Mouse (Mus musculus) liver, embryonic 14.5 days (tissue): ENCODE data around the gene Pbx4. TPM values are rescaled to one million over a fixed set of nuclear protein-coding genes. Genes with fewer than 3 reads are reported as not detected.

Experiments
- ATAC-seq: fragments of 200-750 bp; cut with Nextera tagmentation; 2 replicates; pipeline ENCODE4 v1.8.0; 2017; ENCODE audit warnings: moderate number of reproducible peaks, mild to moderate bottlenecking, moderate library complexity; ENCODE audit not compliant: insufficient read depth
- DNase-seq, 3 experiments: peaks; one replicate each; pipeline ENCODE4 v3.0.0-alpha.2; 2012 to 2013; ENCODE audit warnings: low read depth in 3 of 3, low spot score in 3 of 3
- H3K27ac ChIP-seq: fragments of 300-500 bp; sonication (generic); 2 replicates; pipeline ENCODE4 v1.5.1; 2014; ENCODE audit warnings: moderate library complexity, mild to moderate bottlenecking, control low read depth, inconsistent platforms
- H3K27me3 ChIP-seq: fragments of 300-500 bp; sonication (generic); 2 replicates; pipeline ENCODE4 v1.6.1; 2014; ENCODE audit warnings: mild to moderate bottlenecking, low read length, moderate library complexity; ENCODE audit not compliant: control insufficient read depth, insufficient read depth
- H3K36me3 ChIP-seq: fragments of 300-500 bp; sonication (generic); replicated peaks from 2 replicates; pipeline ENCODE4 v1.6.1; 2014; ENCODE audit warnings: low read depth; ENCODE audit not compliant: control insufficient read depth, insufficient read depth
- H3K4me1 ChIP-seq, 2 experiments: fragments of 200-500 bp in 1 of 2; fragments of 300-500 bp in 1 of 2; sonication (generic) in 1 of 2; replicated peaks; 2 replicates each; pipeline ENCODE4 v1.6.1; 2012 to 2014; ENCODE audit warnings: antibody characterized with exemption in 1 of 2, inconsistent platforms in 1 of 2, low read length in 1 of 2; ENCODE audit not compliant: control insufficient read depth in 2 of 2, insufficient read depth in 2 of 2
- H3K4me2 ChIP-seq: fragments of 300-500 bp; sonication (generic); 2 replicates; pipeline ENCODE4 v1.6.1; 2014; ENCODE audit warnings: low read depth, mild to moderate bottlenecking, control low read depth, moderate library complexity
- H3K4me3 ChIP-seq, 2 experiments: fragments of 200-500 bp in 1 of 2; fragments of 300-500 bp in 1 of 2; sonication (generic) in 1 of 2; 2 replicates each; pipeline ENCODE4 v1.5.1; 2012 to 2014; ENCODE audit warnings: low read depth in 2 of 2, low read length in 2 of 2, mild to moderate bottlenecking in 2 of 2, control low read depth in 1 of 2, inconsistent platforms in 1 of 2, moderate library complexity in 1 of 2; ENCODE audit not compliant: insufficient read depth in 1 of 2
- H3K9ac ChIP-seq: fragments of 300-500 bp; sonication (generic); replicated peaks from 2 replicates; pipeline ENCODE4 v1.6.1; 2014; ENCODE audit warnings: mild to moderate bottlenecking, control low read depth, moderate library complexity
- H3K9me3 ChIP-seq: fragments of 300-500 bp; sonication (generic); 2 replicates; pipeline ENCODE4 v1.6.1; 2016; ENCODE audit warnings: low read length, mixed read lengths; ENCODE audit not compliant: control insufficient read depth
- CTCF ChIP-seq: IDR thresholded peaks from 2 replicates; pipeline ENCODE4 v1.5.1; 2016; ENCODE audit warnings: antibody characterized with exemption, low read depth, control low read depth
- EP300 ChIP-seq: IDR thresholded peaks from 2 replicates; pipeline ENCODE4 v1.6.1; 2016; ENCODE audit warnings: antibody characterized with exemption, low read depth
- WGBS: fragments of 180-500 bp; shearing (Covaris S2); extraction: QIAGEN DNeasy Blood & Tissue Kit; methylation state at CpG from one replicate; pipeline ENCODE4 v1.1.7; 2014; ENCODE audit not compliant: insufficient replicate concordance; 5-methylcytosine and 5-hydroxymethylcytosine counted together
- polyA plus RNA-seq, 2 experiments: library from polyadenylated mRNA; depleted of rRNA in 1 of 2; stranded (reverse) in 1 of 2; unstranded in 1 of 2; fragments of >200 nt; fragmentation: Nextera tagmentation in 1 of 2; extraction: Ambion mirVana in 1 of 2; gene quantifications; 2 replicates each; pipeline versions ENCODE4 v1.2.1 to v1.2.3; 2012 to 2014

Gene Pbx4
- polyA plus RNA-seq, 2 experiments: 1.7 to 2.5 TPM

DNA sequence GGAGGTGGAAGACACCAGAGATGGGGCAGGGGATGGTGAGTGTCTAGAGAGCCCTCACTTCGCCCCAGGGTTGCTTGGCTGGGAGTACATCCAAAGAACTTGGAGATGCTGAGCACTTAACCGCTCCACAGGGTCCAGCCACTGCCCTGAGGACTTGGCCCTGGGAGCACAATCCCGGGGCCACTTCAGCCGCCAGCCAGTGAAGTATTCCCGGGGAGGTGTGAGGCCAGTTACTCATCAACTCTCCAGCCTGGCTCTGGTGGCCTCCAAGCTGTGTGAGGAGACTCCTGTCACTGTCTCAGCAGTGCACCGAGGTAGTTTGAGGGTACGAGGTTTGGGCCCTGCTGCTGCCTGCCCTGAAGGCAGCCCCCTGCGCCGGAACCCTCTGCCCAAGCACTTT lies 11.8 kb upstream of the Pbx4 start:
- DNase-seq (no peak), ATAC-seq (no peak)
- no peaks in the 10 kb centered on the region for H3K9me3 ChIP-seq
- no peak overlapping the region for H3K27ac ChIP-seq
- 58% methylated on average over 9 of the region's 9 CpGs for WGBS
- no peaks in the 10 kb centered on the region for H3K27me3 ChIP-seq
- H3K4me1 ChIP-seq: no peaks in the 10 kb centered on the region; a peak in 1 of 4 replicates
- no peaks in the 10 kb centered on the region for H3K36me3 ChIP-seq
- no peak overlapping the region for H3K9ac ChIP-seq
- H3K4me3 ChIP-seq: no peak overlapping the region
- TF ChIP-seq EP300: no peak
- H3K4me2 ChIP-seq: no peak overlapping the region

DNA sequence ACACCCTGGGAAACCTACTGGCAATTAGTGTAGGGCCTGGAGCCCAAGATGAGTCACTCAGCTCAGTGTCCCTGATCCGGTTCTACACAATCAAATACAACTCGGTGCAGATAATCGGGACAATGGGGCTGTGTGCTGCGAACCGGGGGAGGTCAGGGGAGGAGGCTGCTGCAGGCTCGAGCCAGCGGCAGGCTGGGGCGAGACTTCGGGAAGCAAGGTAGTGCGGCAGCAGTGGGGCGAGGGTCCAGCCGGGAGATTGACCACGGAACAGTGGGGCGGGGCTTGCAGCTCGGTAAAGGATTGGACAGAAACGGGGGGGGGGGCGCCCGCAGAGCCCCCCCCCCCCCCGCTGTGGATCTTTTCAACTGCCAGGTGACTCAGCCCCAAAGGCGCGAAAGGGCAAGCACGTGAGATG lies 10.3 kb upstream of the Pbx4 start:
- Histone ChIP-seq H3K27ac (no peak overlapping the region), H3K9ac (peak overlapping the region; percentile 40), H3K4me3 (peak overlapping the region; percentile 1 to 52; a peak in 3 of 4 replicates), H3K4me1 (no peaks in the 10 kb centered on the region; a peak in 1 of 4 replicates), H3K36me3 (no peaks in the 10 kb centered on the region), H3K4me2 (peak overlapping the region; percentile 76), H3K9me3 (no peaks in the 10 kb centered on the region), H3K27me3 (no peaks in the 10 kb centered on the region)
- WGBS: 1% methylated on average over 19 of the region's 22 CpGs
- no peak for DNase-seq
- peak; percentile 40 for ATAC-seq
- TF ChIP-seq CTCF (no peak), EP300 (no peak)

DNA sequence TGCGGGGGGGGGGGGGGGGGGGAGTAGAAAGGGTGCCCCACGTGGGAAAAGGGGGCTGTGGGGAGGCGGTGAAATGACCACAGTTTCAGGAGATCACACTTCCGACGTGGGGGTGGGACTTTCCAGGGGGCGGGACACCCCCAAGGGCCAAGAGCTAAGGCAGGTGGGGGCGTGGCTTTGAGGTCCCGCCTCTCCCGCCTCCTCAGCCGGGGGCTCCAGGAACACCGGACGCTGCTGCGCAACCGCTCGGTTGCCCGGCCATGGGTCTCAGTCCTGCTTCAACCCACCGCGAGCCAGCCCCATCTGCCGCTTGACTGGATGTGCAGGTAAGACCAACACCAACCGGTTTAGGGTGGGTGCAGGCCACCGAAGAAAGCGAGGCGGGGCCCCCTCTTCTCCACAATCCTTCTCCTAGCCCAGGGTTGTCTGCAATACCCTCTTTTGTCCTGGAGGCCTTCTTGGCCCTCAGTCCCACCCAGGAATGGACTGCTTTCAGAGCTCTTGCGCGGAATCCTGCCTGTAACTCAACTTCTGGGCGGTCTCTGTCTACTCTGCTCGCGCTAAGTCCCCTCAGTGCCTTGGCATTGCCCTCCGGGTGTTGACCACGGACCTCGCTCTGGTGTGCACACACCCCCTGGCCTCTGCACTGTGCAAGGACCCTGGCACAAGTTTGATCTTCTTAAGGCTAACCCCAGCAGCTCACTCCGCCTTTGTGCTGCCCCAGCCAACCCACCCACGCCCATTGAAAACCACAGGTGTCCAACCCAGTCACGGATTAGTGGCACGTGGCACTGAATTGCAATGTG lies 9.7 kb upstream of the Pbx4 start, which contains the start of gene Lpar2:
Gene Lpar2, plus strand, starts transcription at position 44 of the 806 bp plus-strand sequence.
- Histone ChIP-seq H3K27me3 (no peaks in the 10 kb centered on the region), H3K9me3 (no peaks in the 10 kb centered on the region), H3K4me1 (no peaks in the 10 kb centered on the region; a peak in 1 of 4 replicates), H3K4me2 (peak within 1 kb of the TSS; percentile 76), H3K9ac (peak within 1 kb of the TSS; percentile 40), H3K36me3 (no peaks in the 10 kb centered on the region), H3K27ac (no peak within 1 kb of the TSS), H3K4me3 (peak within 1 kb of the TSS; percentile 44 to 52)
- peak; percentile 55 for ATAC-seq
- no peak for TF ChIP-seq EP300
- no peak; the same call in 1 of the 2 replicates for TF ChIP-seq CTCF
- DNase-seq: peak in 2 of 3 experiments; percentile 29 to 40
- 3% methylated on average over 32 of the region's 35 CpGs for WGBS

DNA sequence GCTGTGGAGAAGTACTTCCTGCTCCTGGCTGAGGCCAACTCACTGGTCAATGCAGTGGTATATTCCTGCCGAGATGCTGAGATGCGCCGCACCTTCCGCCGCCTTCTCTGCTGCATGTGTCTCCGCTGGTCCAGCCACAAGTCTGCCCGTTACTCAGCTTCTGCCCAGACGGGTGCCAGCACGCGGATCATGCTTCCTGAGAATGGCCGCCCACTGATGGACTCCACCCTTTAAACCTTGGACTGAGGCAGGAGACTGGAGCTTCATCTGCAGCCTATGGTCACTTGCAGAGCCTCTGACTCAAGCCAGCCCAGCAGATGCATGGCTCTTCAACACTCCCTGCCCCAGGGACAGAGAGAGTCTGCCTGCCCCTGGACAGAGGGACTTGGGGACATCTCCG lies 5.9 kb upstream of the Pbx4 start:
- Histone ChIP-seq H3K9me3 (no peaks in the 10 kb centered on the region), H3K27ac (no peak overlapping the region), H3K9ac (no peak overlapping the region), H3K4me3 (no peak overlapping the region), H3K27me3 (no peaks in the 10 kb centered on the region), H3K4me2 (no peak overlapping the region), H3K36me3 (no peaks in the 10 kb centered on the region), H3K4me1 (no peaks in the 10 kb centered on the region; a peak in 1 of 4 replicates)
- WGBS: 71% methylated on average over 12 of the region's 12 CpGs
- DNase-seq: no peak
- TF ChIP-seq EP300: no peak
- no peak for TF ChIP-seq CTCF
- ATAC-seq: no peak

DNA sequence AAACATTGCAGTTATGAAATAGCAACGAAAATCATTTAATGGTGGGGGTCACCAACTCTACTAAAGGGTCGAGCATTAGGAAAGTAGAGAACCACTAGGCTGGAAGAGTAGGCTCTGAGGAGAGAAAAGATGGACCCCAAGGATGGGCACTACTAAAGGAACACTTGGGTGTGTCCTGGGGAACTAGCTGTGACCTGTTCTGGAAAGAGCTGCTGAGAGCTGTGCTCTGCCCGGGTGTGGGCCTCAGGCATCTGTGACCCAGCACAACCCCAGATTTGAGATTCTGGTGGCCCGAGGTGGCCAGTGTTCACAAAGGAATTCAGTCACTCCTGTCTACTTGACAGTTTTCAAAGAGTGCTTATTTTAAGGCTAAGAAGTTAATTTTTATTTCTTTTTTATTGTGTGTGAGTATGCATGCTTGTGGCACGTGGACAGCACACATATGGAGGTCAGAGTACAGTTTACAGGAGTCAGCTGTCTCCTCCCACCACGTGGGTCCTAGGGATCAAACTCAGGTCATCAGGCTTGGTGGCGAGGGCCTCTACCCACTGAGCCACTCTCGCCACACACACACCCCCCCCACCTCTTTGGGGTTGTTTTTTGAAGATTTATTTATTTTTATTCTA lies 4.9 kb downstream of the Pbx4 start:
- Histone ChIP-seq H3K36me3 (no peaks in the 10 kb centered on the region), H3K9me3 (no peaks in the 10 kb centered on the region), H3K4me1 (peaks cover 0 to 7% of the 10 kb centered on the region in 2 experiments; a peak in 2 of 4 replicates), H3K9ac (no peak overlapping the region), H3K27me3 (no peaks in the 10 kb centered on the region), H3K27ac (no peak overlapping the region), H3K4me2 (no peak overlapping the region), H3K4me3 (no peak overlapping the region)
- TF ChIP-seq CTCF (no peak), EP300 (no peak)
- 55% methylated on average over 8 of the region's 8 CpGs for WGBS
- no peak for DNase-seq
- ATAC-seq: no peak
